Mouse (Mus musculus) ES-CJ7 (cell line): Measurements from ENCODE around the gene Prkci.

Experiments
- DNase-seq: peaks from one replicate; pipeline ENCODE4 v3.0.0; 2011; ENCODE audit warnings: low read depth, low spot score

Prkci gene

DNA sequence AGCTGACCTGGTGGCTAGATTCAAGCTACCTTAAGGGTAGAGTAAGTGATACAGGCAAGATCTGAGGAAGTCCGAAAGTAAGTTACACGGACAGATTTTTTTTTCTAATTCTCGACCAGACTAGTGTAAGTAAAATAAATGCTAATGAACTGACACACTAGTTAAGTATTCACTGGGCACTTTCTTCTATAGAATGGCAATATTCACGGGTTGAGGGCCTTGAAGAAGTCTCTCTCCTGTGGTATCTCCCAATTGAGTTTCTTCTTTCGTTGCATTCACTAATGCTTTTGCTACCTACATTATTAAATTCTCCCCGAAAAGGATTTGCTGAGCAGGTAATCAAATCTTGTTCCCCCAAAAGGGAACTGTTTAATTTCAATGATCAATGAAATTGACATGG, 688 bp upstream of the Prkci start:
- DNase-seq = no peak

DNA sequence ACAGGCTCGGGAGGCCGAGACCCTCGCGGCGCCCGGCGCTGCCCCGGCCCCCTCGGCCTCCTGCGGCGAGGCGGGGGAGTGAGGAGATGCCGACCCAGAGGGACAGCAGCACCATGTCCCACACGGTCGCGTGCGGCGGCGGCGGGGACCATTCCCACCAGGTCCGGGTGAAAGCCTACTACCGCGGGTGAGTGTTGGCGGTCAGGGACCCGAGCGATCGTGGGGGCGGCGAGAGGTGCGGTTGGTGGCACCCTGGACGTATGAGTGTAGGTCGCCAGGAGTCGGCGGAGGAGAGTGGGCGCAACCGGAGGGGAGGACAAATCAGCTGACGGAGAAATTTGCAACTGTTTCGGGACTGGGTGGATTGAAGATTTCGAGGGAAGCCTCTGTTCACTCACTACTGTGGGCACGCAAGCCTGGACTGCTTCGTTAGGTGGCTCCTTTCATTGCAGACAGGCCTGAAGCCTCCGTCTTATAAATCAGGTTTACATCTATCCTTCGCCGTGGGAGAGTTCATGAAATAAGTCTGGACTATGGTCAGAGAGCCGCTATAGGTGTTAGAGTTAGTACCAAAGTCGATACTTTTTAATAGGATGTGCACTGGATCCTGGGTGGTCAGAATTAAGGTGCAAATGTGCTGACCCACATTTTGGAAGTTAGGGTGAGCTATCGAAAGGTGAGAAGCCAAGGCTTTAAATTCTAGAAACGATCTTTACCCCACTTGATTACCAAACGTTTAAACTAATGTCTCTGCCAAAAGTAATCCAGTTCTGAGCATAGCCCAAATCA, 546 bp downstream of the Prkci start:
- no peak for DNase-seq

DNA sequence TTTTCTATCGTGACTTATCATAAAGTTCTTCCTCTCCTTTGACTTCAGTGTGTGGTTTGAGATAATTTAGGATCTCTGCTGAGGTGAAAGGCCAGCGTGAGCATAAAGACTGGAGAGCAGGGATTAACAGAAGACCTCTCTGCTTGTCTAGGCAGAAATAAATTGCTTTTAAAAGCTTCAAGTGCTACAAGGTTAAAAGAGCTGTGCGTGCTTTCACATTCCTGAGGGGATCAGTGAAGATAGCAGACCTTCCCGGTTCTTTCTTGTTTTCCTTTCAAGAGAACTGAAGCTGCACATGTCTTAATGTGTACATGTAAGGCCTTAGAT, 1.1 kb downstream of the Prkci start:
- no peak for DNase-seq

DNA sequence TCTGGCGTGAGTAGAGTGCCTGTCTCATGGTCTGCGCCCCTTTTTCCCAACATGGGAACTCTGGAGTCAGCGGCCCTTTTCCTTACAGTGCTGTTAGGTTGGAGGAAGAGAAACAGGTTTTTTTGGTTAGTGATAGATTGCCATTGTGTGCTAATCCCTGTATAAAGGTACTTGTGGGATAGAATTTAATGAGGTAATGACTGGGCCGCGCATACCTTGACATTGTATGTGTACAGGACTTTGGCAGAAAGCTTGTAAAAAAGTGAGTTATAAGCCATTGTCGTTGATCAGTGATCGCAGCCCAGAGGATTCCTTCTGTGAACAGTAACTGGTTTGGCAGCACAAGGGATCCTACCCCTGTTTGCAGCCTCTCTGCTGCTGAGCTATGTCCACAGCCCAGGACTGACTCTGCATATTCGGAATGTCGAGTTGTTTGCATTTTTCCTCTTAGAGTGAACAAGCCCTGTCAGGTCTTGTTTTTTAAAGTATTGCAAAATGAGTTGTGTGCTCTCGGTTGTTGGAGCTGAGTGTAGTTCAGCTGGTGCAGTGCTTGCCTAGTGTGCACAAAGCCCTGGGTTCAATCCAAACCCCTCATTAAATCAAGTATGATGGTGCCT, 4.0 kb downstream of the Prkci start:
- DNase-seq = no peak

DNA sequence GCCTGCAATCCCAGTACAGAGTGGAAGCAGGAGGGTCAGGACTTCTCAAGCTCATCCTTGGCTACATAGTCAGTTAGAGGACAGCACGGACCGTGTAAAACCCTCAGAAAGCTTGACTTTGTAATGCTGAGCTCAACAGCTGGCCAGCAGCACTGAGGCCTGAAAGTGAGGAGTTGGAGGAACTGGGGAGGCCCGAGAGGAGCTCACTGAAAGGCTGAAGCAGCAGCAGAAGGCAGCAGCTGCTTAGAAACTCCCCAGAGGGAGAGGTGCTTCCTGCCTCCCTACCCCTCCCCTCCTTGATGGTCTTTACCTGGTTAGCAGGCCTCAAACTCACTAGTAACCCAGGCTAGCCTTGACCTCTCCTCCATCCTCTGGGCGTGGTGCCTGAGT, 4.5 kb downstream of the Prkci start:
- DNase-seq = peak; percentile 59

DNA sequence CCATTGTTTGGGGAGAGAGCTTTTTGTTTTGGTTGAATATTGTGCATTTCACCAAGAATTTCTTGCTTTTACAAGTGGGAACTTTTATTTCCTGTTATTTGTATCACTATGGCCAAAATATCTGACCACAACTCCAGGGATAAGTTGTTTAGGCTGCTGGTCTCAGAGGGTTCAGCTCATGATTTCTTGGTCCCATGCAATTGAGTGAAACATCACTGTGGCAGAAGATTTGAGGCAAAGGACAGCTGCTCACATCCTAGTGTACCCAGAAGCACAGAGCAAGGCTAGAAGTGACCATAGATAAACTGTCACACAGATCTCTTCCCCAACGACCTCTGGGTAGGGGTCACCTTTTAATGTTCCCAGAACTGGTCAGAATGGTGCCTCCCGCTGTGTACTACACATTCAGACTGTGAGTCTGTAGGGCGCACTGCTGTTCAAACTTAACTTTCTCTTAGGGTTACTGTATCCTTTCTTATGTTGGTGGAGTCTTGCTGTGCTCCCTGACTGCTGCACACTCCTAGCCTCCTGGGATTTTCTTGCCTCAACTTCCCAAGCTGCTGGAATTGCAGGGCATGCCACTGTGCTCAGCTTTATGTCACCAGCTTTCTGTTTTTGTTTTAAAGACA, 5.6 kb downstream of the Prkci start:
- peak; percentile 92 for DNase-seq

DNA sequence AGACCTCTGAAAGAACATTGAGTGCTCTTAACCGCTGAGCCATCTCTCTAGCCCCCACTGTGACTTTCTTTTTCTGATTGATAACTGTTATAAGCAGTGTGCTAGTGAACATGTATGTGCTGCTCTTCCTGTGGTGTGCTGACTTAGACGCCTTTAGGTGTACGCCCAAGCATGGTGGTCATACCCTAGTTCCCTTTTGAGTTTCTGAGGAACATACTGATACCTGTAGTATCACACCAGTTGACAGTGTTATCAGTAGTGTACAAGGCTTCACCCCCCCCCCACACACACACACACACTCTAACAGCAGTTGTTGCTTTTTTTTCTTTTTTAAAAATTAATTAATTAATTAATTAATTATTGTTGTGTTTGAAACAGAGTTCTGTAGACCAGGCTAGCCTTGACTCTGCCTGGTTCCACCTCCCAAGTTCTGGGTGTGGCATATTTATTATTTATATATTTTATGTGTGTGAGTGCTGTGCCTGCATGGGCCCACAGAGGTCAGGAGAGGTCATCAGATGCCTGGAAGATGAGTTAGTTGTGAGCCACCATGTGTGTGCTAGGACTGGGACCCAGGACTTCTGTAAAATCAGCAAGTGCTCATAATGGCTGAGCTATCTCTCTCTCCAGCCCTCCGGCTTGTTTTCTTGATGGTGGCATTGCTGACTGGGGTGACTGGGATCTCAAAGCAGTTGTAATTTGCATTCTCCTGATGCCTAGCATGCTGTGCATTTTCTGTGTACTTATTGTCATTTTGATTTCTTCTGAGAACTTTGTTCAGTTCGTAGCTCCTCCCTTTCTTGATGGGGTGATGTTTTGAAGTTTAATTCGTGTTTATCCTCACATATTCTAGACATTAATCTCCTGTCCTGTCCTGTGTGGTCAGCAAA, 9.0 kb downstream of the Prkci start:
- peak; percentile 84 for DNase-seq

DNA sequence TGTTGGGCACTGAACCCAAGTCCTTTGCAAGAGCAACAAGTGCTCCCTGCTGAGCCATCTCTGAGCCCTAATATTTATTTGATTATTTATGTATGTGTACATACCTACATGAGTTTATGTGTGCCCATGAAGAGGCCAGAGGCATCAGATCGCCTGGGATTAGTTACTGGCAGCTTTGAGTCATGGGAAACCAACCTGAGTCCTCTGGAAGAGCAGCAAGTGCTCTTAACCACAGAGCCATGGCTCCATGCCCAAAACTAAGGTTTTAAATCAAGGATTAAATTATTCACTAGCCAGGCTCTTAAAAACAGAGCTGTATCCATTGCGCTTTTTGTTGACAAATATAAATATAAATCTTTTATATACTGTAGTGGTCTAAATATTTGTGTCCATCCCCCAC, 18.8 kb downstream of the Prkci start:
- DNase-seq = no peak

DNA sequence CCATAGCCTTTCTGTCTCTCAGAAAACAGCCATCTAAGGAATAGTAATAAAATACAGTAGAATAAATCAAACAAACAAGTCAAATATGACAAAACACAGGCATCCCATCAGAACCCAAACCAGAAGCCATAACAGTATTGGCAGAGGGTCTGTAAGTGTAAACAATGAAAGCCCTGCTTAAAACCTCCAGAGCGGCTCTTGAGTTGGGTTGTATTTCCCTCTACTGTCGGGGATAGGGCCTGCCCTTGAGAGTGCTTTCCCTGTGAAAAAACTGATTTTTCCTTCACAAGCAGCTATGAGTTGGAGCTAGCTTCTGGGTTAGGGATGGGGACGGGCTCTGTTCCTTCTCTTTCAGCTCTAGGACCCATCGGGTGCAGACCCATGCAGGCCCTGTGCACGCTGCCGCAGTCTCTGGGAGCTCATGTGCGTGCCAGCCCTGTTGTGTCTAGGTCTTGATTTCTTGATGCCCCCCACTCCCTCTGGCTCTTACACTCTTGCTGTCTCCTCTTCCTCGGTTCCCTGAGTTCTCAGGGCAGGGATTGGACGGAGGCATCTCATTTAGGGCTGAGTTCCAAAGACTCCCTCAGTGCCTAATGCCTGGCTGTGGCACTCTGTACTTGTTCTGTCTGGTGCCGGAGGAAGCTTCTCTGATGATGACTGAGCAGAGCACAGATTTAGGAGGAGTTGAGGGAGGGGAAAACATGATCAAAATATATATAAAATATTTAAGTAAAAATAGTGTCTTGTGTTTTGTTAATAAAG, 20.3 kb downstream of the Prkci start:
- no peak for DNase-seq

DNA sequence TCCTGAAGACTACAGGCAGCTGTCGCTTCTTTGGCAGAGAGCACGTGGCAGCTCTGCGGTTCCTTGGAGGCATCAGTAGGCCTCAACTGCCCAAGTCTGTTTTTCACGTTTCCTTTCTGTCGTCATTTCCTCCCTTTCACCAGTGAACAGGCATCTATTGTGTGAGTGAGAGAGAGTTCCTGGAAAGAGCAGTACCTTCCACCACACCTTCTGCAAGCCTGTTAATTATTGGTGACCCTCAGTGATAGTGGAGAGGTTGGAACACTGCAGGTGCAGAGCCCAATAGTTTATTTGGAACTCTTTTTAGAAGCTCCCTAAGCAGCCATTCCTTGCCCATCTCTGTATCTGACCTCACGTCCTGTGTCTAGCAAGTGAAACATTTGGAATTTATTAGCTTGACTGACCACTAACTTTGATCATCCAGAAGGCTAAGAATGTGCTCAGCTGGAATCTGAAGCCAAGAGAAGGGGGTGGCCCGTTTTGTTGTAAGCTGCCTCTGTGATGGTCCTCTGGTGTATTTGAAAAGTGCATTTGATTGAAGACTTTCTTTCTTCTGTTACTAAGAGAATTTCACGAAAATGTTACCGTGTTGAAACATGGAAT, 21.1 kb downstream of the Prkci start:
- DNase-seq = peak; percentile 88

DNA sequence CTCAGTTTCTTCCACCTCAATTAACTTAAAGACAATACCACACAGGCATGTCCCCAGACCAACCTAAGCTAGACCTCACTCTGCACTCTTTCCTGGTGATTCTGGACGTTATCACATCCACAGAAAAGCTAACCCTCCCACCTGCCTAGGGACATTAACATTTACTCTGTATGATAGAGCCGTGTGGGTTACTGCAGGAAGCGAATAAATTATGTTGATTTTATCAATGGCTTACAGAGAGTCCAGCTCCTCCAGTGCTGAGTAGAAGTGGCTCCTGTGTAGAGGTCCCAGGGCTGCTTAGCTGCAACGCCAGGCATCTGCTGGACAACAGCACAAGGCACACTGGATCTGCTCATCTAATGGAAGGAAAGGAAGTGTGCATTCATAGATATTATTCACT, 22.1 kb downstream of the Prkci start:
- peak; percentile 91 for DNase-seq

DNA sequence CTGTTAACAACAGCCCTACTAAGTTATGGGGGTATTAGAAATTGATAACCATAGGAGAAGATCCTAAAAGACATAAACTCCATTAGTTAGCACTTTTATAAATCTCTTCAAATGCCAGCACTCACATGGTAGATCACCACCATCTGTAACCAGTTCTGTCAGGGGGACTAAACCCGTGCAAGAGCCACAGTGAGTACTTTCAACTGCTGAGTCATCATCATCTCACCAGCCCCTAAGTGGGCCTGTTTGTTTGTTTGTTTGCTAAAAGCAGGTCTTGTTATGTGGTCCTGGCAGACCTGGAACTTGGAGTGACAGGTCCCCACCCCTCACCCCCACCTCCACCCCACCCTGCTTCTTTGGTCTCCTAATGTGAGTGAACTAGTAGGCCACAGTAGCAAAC, 23.7 kb downstream of the Prkci start:
- DNase-seq = peak; percentile 48

DNA sequence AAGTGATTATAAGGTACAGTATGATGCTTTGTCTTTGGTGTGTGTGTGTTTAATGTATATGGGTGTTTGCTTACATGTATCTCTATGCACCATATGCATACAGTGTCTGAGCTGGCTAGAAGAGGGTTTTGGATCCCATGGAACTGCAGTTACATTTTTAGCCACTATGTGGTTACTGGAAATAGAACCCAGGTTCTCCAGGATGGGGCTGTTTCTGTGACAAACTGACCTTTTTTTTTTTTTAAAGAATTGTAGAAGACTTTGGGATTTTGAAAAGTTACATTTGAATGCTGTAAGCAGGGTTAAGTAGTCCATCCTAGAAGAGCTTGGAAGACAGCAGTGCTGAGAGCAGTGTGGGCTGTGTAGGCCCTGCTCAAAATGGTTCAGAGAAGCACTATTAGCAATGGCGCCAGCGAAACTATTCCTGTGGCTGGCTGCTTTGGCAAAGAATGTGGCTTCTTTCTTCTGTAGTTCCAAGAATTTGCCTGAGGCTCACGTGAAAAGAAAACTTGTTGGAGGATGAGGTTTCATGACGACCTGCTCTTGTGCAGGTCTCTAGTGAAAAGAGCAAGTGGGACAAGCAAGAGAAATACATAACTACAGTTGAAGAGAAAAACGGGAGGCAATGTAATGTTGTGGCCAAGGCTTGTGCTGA, 24.4 kb downstream of the Prkci start:
- peak; percentile 53 for DNase-seq

DNA sequence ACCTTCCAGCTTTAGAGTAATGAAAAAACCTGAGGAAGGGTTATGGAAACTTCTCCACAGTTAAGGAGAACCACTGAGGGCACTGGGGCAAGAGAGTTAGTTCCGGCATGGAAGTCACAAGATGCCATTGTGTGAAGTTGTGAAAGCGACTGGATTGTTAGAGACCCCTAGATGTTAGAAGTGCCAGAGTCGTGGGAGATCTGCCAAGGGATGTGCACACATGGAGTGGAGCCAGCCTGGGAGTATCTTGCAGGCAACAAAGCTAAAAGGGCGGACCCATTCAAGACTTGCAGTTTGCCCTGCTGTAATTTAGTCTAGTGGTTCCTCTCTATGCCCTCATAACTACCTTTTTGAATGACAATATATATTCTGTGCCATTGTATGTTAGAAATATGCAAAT, 25.1 kb downstream of the Prkci start:
- DNase-seq = no peak

DNA sequence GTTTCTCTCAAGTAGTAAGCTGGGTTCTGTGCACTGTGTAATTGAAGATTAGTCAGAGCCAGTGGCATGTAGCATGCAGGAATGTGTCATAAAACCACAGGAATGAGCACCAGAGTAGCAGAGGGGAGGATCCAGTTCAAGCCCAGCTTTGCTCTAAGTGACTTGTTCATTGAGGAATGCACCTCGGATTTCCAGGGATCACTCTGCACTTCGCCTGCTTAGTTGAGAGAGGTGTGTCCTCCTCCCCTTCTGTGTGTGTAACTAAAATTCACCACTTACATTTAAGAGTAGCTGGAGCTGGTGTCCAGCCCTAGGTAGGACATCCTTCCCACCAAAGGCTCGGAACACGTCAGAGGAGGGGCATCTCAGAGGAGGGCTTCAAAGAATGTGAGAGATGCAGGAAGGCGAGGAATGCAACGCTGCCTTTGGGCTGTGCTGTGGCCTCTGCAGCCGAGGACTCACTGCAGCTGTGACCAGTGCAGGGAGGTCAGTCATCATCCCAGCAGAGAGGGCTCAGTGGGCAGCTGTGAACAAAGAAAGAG, 27.4 kb downstream of the Prkci start:
- DNase-seq = no peak

DNA sequence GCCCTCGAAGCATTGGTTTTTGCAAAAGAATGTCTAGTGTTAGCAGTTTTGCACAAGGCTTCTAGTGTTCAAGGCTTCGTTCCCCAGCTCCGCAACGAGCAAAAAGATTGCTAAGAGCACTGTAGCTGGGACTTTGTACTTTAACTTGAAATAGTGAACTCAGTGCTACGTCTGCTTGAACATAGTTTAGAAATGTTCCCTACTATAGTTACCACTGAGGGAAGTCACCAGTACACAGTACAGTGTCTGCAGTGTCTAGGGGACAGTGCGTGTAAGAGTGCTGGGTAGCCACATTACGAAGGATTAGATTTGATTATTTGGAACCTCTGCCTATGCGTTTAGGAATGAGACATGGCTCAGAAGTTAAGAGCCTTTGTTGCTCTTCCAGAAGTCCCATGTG, 32.2 kb downstream of the Prkci start:
- DNase-seq = no peak

DNA sequence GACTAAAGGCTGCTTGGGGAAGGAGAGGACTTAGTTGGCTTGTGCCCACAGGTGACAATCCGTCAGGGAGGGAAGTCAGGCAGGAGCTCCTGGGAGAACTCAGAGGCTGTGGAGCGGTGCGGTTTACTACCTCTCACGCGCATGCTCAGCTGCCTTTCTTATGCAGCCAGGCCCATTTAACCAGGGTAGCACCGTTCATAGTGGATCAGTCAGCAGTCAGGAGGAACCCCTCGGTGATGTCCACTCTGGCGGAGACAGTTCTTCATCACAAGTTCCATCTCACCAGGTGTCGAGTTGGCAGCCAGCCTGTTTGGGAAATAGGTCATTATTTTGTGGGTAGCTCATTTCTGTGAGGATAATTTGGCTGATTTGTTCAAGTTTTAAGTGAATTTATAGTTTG, 36.1 kb downstream of the Prkci start:
- no peak for DNase-seq

DNA sequence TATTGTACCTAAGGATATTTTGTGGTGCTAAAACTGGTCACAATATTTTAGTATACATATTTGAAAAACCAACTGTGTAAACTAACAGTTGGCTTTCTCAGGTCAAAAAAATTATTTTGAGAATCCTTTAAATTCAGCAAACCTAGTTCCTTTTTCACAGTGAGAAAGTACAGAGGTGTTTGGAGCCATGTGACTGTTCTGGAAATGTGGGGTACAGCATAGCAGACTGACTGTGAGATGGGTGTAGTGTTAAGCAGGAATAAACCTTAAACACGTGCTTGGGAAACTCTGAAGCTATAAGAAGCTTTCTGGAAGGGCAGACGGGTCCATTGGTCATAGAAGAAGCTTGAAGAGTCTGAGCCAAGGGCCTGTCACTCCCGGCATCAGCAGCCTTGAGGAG, 38.1 kb downstream of the Prkci start:
- no peak for DNase-seq

DNA sequence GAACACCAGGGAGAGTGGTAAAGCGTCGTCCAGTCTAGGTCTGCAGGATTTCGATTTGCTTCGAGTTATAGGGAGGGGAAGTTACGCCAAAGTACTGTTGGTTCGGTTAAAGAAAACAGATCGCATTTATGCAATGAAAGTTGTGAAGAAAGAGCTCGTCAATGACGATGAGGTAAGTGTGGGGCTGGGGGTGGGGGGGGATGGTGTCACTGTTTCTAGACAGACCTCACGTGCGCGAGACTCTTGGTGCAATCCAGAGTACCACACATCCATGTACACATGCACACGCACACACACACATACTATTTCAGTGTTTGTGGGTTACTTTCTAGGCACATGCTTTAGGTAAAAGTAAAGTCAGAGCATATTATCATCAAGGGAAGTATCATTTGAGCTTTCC, 42.3 kb downstream of the Prkci start:
- no peak for DNase-seq

DNA sequence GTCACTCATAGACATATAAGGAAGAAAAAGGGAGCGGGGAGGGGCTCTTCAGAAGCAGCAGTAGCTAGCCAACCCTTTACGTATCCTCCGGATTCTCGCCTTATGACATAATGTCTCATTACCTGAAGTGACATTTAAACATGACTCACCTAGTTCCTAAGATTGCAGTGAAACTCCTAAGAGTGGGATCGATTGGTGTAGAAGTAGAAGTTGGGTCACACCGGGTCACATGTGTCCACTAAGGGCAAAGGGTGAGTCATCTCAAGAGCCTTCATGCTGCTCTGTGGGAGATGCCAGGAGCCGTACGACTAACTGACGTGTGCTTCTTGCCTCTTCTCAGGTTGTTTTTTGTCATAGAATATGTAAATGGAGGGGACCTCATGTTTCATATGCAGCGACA, 43.1 kb downstream of the Prkci start:
- no peak for DNase-seq
